Mouse (Mus musculus): ENCODE measurements at regions not wholly inside any gene's neighbourhood (a gene's known extent, or its start where the extent isn't known, plus 50 kb on each side); places are given as distances from the start of the nearest gene placed in this dataset.

- TF ChIP-seq POLR2A (IDR thresholded peaks at IDR 0.05; ENCODE audit: extremely low read depth, insufficient read depth, low read length) (no peak), CTCF (IDR thresholded peaks at IDR 0.05; ENCODE audit: low read depth, low read length) (no peak)
These were observed 139.7 kb downstream of the Ackr3 start for GRCm38 (mm10) chr1:90343492-90343891.

Measured in liver, adult 2 months (tissue).